Comparison of ENCODE assay signal across 10 mouse cellular contexts in genomic region chr13:47869670-47870532, GRCm38 (mm10).
DNase-seq lines count a peak whose midpoint lies in the region; ATAC-seq lines count a peak whose summit lies in the region.
"Had no signal": no experiment of that assay in that cellular context is flagged by ENCODE, and none has a peak within 500 bp of the region (broad histone marks: within the 10 kb centered on the region; RNA-seq: fewer than 3 reads in every experiment).

No protein-coding gene starts in this region.

- H3K27me3 ChIP-seq in midbrain, embryonic 12.5 days: 0 out of 2 replicates have a peak, but pooled peaks cover 8% of the 10 kb centered on the region

- H3K27ac ChIP-seq in midbrain, embryonic 12.5 days (replicated peaks): 0 out of 2 replicates have a peak overlapping the region, but pooled peaks have one; percentile 11
- H3K27ac ChIP-seq: macrophage had no signal

- intact Hi-C loops in left cerebral cortex, postnatal 4 days (cut with DNase I): no loop called here

- no peaks in the 10 kb centered on the region for H3K9me3 ChIP-seq in midbrain, embryonic 12.5 days

- H3K36me3 ChIP-seq in midbrain, embryonic 12.5 days: no peaks in the 10 kb centered on the region

- no peak overlapping the region for H3K4me2 ChIP-seq in midbrain, embryonic 12.5 days (replicated peaks)

- H3K4me3 ChIP-seq in midbrain, embryonic 12.5 days: no peak overlapping the region

- H3K9ac ChIP-seq in midbrain, embryonic 12.5 days (replicated peaks): no peak overlapping the region

- DNase-seq in cerebellum, adult 9-11 months: no peak
- DNase-seq in left cerebral cortex, postnatal 4 days: peak; percentile 32
- DNase-seq in left cerebral cortex, adult 9 months (ENCODE audit: low spot score in 2 of 2): no peak
- DNase-seq in gastrocnemius, postnatal 10 days: peak; percentile 8
- no peak for DNase-seq in spleen, adult 12 weeks (ENCODE audit: low spot score)
- no peak for DNase-seq in natural killer cell, adult 2 months (ENCODE audit: low spot score in 2 of 2)

- 64% methylated on average over 10 of the region's 10 CpGs for WGBS in midbrain, embryonic 12.5 days

- peaks cover 18% of the 10 kb centered on the region for H3K4me1 ChIP-seq in midbrain, embryonic 12.5 days

- 0 out of 2 replicates have a peak, but pooled peaks have one; percentile 20 for ATAC-seq in cerebellum, adult (ENCODE audit: insufficient number of reproducible peaks, low FRiP score, low TSS enrichment)
- ATAC-seq in midbrain, embryonic 12.5 days (ENCODE audit: low FRiP score, low read depth): no peak; the same call in 1 of the 2 replicates
- ATAC-seq: intestine, embryonic 16.5 days had no signal

Comparison
In these comparisons a context has a peak if more than half of its experiments do, and no peak if none do; other contexts are left out.
1. DNase-seq: peak in left cerebral cortex, postnatal 4 days (single experiment) and gastrocnemius, postnatal 10 days (single experiment); none in cerebellum, adult 9-11 months (single experiment), left cerebral cortex, adult 9 months (0 of 2), spleen, adult 12 weeks (single experiment) and natural killer cell, adult 2 months (0 of 2).